Mouse (Mus musculus): ENCODE measurements at regions not wholly inside any gene's neighbourhood (a gene's known extent, or its start where the extent isn't known, plus 50 kb on each side); places are given as distances from the start of the nearest gene placed in this dataset.

DNA sequence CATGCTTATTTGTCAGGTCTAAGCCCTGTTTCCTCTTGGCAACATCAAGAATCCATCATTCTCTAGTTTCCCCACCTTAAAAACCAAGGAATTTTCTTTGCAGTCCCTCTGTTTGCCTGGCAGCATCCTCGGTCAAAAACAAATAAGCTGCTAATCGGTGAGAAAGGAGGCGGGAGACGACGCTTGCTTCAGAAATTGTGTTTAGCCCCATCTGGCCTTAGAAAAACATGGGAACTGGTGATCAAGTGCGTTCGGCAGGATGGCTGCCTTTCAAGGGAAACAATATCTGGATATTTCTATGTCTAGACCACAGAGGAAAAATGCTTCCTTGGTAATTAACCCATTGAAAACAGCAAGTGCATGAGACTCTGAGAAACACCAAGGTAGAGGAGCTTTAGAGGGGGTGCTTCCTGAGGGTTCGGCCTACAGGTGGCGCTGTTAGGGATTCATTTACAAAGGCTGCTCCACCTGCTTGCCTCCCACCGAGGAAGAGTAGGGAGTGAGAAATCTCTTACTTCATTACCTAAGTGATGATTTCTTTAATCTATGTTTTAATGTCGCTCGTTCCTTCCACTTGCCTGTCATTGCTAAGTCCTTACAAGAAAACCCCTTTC, 174.7 kb upstream of the Col8a1 start:
- TF ChIP-seq CTCF (IDR thresholded peaks at IDR 0.05; ENCODE audit: low read depth, low read length) (no peak), POLR2A (IDR thresholded peaks at IDR 0.05; ENCODE audit: extremely low read depth, insufficient read depth, low read length) (no peak)
